Mouse (Mus musculus): ENCODE data around the gene Defa36.
"Not testable (repeated sequence)": the region's sequence is repeated elsewhere in the genome, so short reads cannot be mapped to it uniquely, and the experiment has no call there.

Defa36 gene

GRCm38 (mm10) chr8:21427111-21427510 is at the start of gene Defa36:
TSS of gene Defa36 (plus strand) at chr8:21427411.
- DNase-seq, result not testable (repeated sequence)

GRCm38 (mm10) chr8:21378215-21378614 is 49.0 kb upstream of the Defa36 start, which contains the start of gene Defa2:
TSS of gene Defa2 (plus strand) at chr8:21378515.
- DNase-seq, result not testable (repeated sequence)

GRCm38 (mm10) chr8:21391511-21391910 is 35.7 kb upstream of the Defa36 start, which contains the start of gene Defa33:
TSS of gene Defa33 (plus strand) at chr8:21391811.
- DNase-seq, result not testable (repeated sequence)

- not testable (repeated sequence) for DNase-seq
Measured at GRCm38 (mm10) chr8:21456460-21456859, 29.2 kb downstream of the Defa36 start, which contains the start of gene Gm7849. TSS of gene Gm7849 (minus strand) at chr8:21456560.

All from cerebellum, postnatal 36 days (tissue).